Mouse (Mus musculus): ENCODE results near the gene Tia1. TPM values are rescaled to one million over a fixed set of nuclear protein-coding genes. Genes with fewer than 3 reads are reported as not detected.

Tia1 gene
- polyA plus RNA-seq, 1 experiment, result 119 TPM

- WGBS, result 13% methylated on average over 25 of the region's 25 CpGs
- Histone ChIP-seq H3K4me3 (replicated peaks; ENCODE audit: insufficient read depth, low read depth, low read length) (peak overlapping the region; percentile 91), H3K4me1 (ENCODE audit: control insufficient read depth, insufficient read depth, low read length) (peaks cover 4% of the 10 kb centered on the region), H3K27me3 (ENCODE audit: control insufficient read depth, insufficient read depth, low read length) (no peaks in the 10 kb centered on the region), H3K27ac (ENCODE audit: insufficient read depth, low read length) (peak overlapping the region; percentile 79)
- peak; percentile 68 to 72 for DNase-seq
- TF ChIP-seq POLR2A (IDR thresholded peaks at IDR 0.05; ENCODE audit: borderline replicate concordance, insufficient read depth, low read length) (no peak), CTCF (IDR thresholded peaks at IDR 0.05; ENCODE audit: borderline replicate concordance, insufficient read depth, low read depth, low read length) (no peak)
These were observed 37.7 kb upstream of the Tia1 start for GRCm38 (mm10) chr6:86366125-86366852.

- no peaks in the 10 kb centered on the region for H3K27me3 ChIP-seq (ENCODE audit: control insufficient read depth, insufficient read depth, low read length)
- peaks cover 4% of the 10 kb centered on the region for H3K4me1 ChIP-seq (ENCODE audit: control insufficient read depth, insufficient read depth, low read length)
- WGBS, result 54% methylated on average over 2 of the region's 2 CpGs
- TF ChIP-seq CTCF (IDR thresholded peaks at IDR 0.05; ENCODE audit: borderline replicate concordance, insufficient read depth, low read depth, low read length) (no peak), POLR2A (IDR thresholded peaks at IDR 0.05; ENCODE audit: borderline replicate concordance, insufficient read depth, low read length) (no peak)
- H3K27ac ChIP-seq (ENCODE audit: insufficient read depth, low read length), result no peak overlapping the region
- H3K4me3 ChIP-seq (replicated peaks; ENCODE audit: insufficient read depth, low read depth, low read length), result peak overlapping the region; percentile 91
- DNase-seq, result no peak
These were observed 37.2 kb upstream of the Tia1 start for GRCm38 (mm10) chr6:86366853-86367249.

DNA sequence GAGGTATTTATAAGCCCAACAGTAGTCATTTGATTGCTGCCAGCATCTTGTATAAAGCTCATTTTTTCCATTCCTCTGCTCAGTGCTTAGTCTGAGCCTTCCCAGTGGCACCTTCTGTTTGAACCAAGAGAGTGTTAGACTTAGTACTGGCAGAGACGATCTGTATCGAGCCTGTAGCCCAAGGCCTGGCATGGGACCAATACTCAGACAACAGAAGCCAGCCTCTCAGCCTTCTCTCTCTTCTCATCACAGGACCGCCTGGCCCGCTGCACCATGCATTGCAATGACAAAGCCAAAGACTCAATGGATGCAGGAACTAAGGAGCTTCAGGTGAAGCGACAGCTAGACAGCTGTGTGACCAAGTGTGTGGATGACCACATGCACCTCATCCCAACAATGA is 35.5 kb upstream of the Tia1 start:
- 54% methylated on average over 5 of the region's 5 CpGs for WGBS
- Histone ChIP-seq H3K27ac (ENCODE audit: insufficient read depth, low read length) (no peak overlapping the region), H3K4me1 (ENCODE audit: control insufficient read depth, insufficient read depth, low read length) (peaks cover 4% of the 10 kb centered on the region), H3K4me3 (replicated peaks; ENCODE audit: insufficient read depth, low read depth, low read length) (no peak overlapping the region), H3K27me3 (ENCODE audit: control insufficient read depth, insufficient read depth, low read length) (no peaks in the 10 kb centered on the region)
- no peak for DNase-seq
- TF ChIP-seq POLR2A (IDR thresholded peaks at IDR 0.05; ENCODE audit: borderline replicate concordance, insufficient read depth, low read length) (no peak), CTCF (IDR thresholded peaks at IDR 0.05; ENCODE audit: borderline replicate concordance, insufficient read depth, low read depth, low read length) (no peak)

- TF ChIP-seq POLR2A (IDR thresholded peaks at IDR 0.05; ENCODE audit: borderline replicate concordance, insufficient read depth, low read length) (no peak), CTCF (IDR thresholded peaks at IDR 0.05; ENCODE audit: borderline replicate concordance, insufficient read depth, low read depth, low read length) (no peak)
- Histone ChIP-seq H3K4me3 (replicated peaks; ENCODE audit: insufficient read depth, low read depth, low read length) (no peak overlapping the region), H3K27me3 (ENCODE audit: control insufficient read depth, insufficient read depth, low read length) (no peaks in the 10 kb centered on the region), H3K4me1 (ENCODE audit: control insufficient read depth, insufficient read depth, low read length) (peaks cover 4% of the 10 kb centered on the region), H3K27ac (ENCODE audit: insufficient read depth, low read length) (no peak overlapping the region)
- no peak for DNase-seq
- WGBS, result 61% methylated on average over 3 of the region's 3 CpGs
These were observed 33.8 kb upstream of the Tia1 start for GRCm38 (mm10) chr6:86370093-86370713.

- peak within 1 kb of the TSS; percentile 23; the same call in 1 of the 2 replicates for H3K27ac ChIP-seq (ENCODE audit: insufficient read depth, low read length)
- H3K4me3 ChIP-seq (replicated peaks; ENCODE audit: insufficient read depth, low read depth, low read length), result peak within 1 kb of the TSS; percentile 74
- WGBS, result 17% methylated on average over 15 of the region's 15 CpGs
- no peaks in the 10 kb centered on the region for H3K27me3 ChIP-seq (ENCODE audit: control insufficient read depth, insufficient read depth, low read length)
- peaks cover 4% of the 10 kb centered on the region for H3K4me1 ChIP-seq (ENCODE audit: control insufficient read depth, insufficient read depth, low read length)
- no peak for DNase-seq
- TF ChIP-seq CTCF (IDR thresholded peaks at IDR 0.05; ENCODE audit: borderline replicate concordance, insufficient read depth, low read depth, low read length) (no peak), POLR2A (IDR thresholded peaks at IDR 0.05; ENCODE audit: borderline replicate concordance, insufficient read depth, low read length) (no peak)
These were observed 33.2 kb upstream of the Tia1 start, which contains the start of gene Snrpg for GRCm38 (mm10) chr6:86370764-86371339. Snrpg (plus strand) TSS chr6:86371304.

DNA sequence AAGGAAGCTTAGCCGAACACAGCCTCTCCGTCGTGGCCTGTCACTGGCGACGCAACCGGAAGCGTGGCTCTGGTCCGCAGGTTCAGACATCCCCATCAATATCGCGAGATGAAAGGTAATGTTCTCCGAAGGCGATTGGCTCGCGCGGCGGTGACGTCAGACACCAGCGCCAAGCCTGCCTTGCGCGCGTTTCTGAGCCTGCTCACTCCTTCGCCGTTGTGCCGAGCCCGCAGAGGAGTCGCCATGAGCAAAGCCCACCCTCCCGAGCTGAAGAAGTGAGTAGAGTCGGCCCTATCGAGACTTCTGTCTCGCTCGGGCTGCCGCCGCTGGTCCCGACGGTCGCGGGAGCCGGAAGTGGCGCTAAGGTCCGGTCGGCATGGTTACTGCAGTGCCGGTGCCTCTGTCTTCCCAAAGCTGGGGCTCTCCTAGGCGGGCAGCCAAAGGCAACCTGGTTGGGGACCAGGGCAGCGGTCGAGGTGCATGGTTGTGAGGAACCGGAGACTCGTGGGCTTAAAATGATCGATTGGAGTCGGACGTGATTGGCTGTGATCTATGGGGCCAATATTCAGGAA is 32.6 kb upstream of the Tia1 start:
- H3K27ac ChIP-seq (ENCODE audit: insufficient read depth, low read length), result peak overlapping the region; percentile 23; the same call in 1 of the 2 replicates
- H3K27me3 ChIP-seq (ENCODE audit: control insufficient read depth, insufficient read depth, low read length), result no peaks in the 10 kb centered on the region
- under 1% methylated on average over 50 of the region's 50 CpGs for WGBS
- peak overlapping the region; percentile 74 for H3K4me3 ChIP-seq (replicated peaks; ENCODE audit: insufficient read depth, low read depth, low read length)
- TF ChIP-seq POLR2A (IDR thresholded peaks at IDR 0.05; ENCODE audit: borderline replicate concordance, insufficient read depth, low read length) (peak; percentile 96), CTCF (IDR thresholded peaks at IDR 0.05; ENCODE audit: borderline replicate concordance, insufficient read depth, low read depth, low read length) (no peak)
- H3K4me1 ChIP-seq (ENCODE audit: control insufficient read depth, insufficient read depth, low read length), result peaks cover 3% of the 10 kb centered on the region
- DNase-seq, result peak; percentile 97 to 98

DNA sequence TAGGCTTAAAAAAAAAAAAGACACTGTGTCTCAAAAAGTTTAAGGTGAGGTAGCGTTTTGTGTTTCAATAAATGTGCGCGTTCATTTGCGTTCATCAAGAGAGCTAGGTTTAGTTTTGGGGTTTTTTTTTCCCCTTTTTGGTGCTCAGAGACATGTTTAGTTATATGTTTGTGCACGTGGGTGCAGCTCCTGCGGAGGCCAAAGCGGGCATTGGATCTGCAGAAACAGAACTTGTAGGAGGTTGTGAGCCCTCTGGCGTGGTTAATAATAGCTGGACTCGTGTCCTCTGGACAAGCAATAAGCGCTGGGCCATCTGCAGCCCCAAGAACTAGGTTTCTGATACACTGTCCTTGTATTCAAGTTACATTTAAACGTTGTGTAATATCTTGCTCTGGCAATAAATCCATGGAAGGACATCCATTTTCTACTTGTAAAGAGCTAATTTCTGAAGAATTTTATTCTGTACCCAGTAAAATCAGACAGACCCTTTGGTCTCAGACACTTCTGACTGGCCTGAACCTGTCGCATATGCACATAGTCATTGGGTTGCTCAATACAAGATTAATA is 32.0 kb upstream of the Tia1 start:
- 2% methylated on average over 12 of the region's 12 CpGs for WGBS
- no peaks in the 10 kb centered on the region for H3K27me3 ChIP-seq (ENCODE audit: control insufficient read depth, insufficient read depth, low read length)
- TF ChIP-seq CTCF (IDR thresholded peaks at IDR 0.05; ENCODE audit: borderline replicate concordance, insufficient read depth, low read depth, low read length) (no peak), POLR2A (IDR thresholded peaks at IDR 0.05; ENCODE audit: borderline replicate concordance, insufficient read depth, low read length) (no peak)
- no peak overlapping the region for H3K27ac ChIP-seq (ENCODE audit: insufficient read depth, low read length)
- peak overlapping the region; percentile 74 for H3K4me3 ChIP-seq (replicated peaks; ENCODE audit: insufficient read depth, low read depth, low read length)
- no peak for DNase-seq
- no peaks in the 10 kb centered on the region; the same call in 1 of the 2 replicates for H3K4me1 ChIP-seq (ENCODE audit: control insufficient read depth, insufficient read depth, low read length)

Data from cerebellum, adult 2 months (tissue).